In genomic region chr13:51996163-51996562, GRCm38 (mm10) we compare ENCODE assay signal across 30 mouse cellular contexts.
A peak's percentile ranks its signal among the peaks of the same experiment; 100 is the strongest.
DNase-seq lines count a peak whose midpoint lies in the region; ATAC-seq and TF ChIP-seq lines count a peak whose summit lies in the region.
"Had no signal": no experiment of that assay in that cellular context is flagged by ENCODE, and none has a peak within 500 bp of the region (broad histone marks: within the 10 kb centered on the region; RNA-seq: fewer than 3 reads in every experiment).

No protein-coding gene starts in this region.

- H3K27ac ChIP-seq in heart, embryonic 10.5 days, result no peak overlapping the region
- no peak overlapping the region for H3K27ac ChIP-seq in midbrain, embryonic 10.5 days (replicated peaks)
- H3K27ac ChIP-seq: embryonic facial prominence, embryonic 10.5 days; embryonic facial prominence, embryonic 15.5 days; forebrain, embryonic 13.5 days; hindbrain, embryonic 14.5 days; kidney, embryonic 15.5 days; layer of hippocampus, adult 2 months; liver, embryonic 13.5 days; midbrain, embryonic 15.5 days had no signal

- TF ChIP-seq CTCF in Patski (IDR thresholded peaks at IDR 0.05), result no peak

- POLR2A ChIA-PET in Patski (lab: Charles Lee), result no interaction called here

- intact Hi-C loops in left cerebral cortex, postnatal 25 days (cut with DNase I), result no loop called here

- H3K36me3 ChIP-seq in heart, embryonic 10.5 days, result no peaks in the 10 kb centered on the region
- H3K36me3 ChIP-seq in splenic B cell, adult 2 months (ENCODE audit: control insufficient read depth, insufficient read depth, low read length, poor library complexity, severe bottlenecking), result no peaks in the 10 kb centered on the region
- no peaks in the 10 kb centered on the region for H3K36me3 ChIP-seq in midbrain, embryonic 10.5 days
- H3K36me3 ChIP-seq: embryonic facial prominence, embryonic 10.5 days; embryonic facial prominence, embryonic 15.5 days; G1E; heart, embryonic 12.5 days; kidney, embryonic 15.5 days; liver, embryonic 13.5 days; midbrain, embryonic 15.5 days had no signal

- in situ Hi-C loops in Patski (cut with MboI; ENCODE audit: low pct_unique_long_range_greater_than_20kb), result no loop called here

- CTCF ChIA-PET in Patski (lab: Charles Lee), result no interaction called here

- H3K4me1 ChIP-seq in heart, embryonic 10.5 days, result peaks cover 23% of the 10 kb centered on the region
- peaks cover 7% of the 10 kb centered on the region; the same call in 1 of the 2 replicates for H3K4me1 ChIP-seq in midbrain, embryonic 10.5 days
- H3K4me1 ChIP-seq: forebrain, embryonic 13.5 days; kidney, embryonic 15.5 days; midbrain, embryonic 15.5 days had no signal

- DNase-seq in heart, adult 8-10 months (ENCODE audit: low spot score), result peak; percentile 8
- no peak for DNase-seq in heart, embryonic 10.5 days (ENCODE audit: low spot score)
- no peak for DNase-seq in Patski (ENCODE audit: low read depth, low spot score)
- peak; percentile 11 for DNase-seq in splenic B cell, adult 2 months (ENCODE audit: low read depth, low spot score)
- DNase-seq in midbrain, embryonic 10.5 days (ENCODE audit: low spot score), result no peak
- DNase-seq in left cerebral cortex, postnatal 25 days (ENCODE audit: low spot score in 2 of 2), result no peak
- no peak for DNase-seq in thymus, postnatal 25 days
- DNase-seq: adrenal gland, postnatal 36 days; B cell, adult 2 months; cerebellum, adult 2 months; cerebellum, postnatal 14 days; gastrocnemius, postnatal 14 days; heart, adult 11 months; kidney, adult 18-20 months; kidney, postnatal 36 days; left cerebral cortex, postnatal 4 days; liver, embryonic 13.5 days; lung, adult 18-20 months; lung, postnatal 10 days; right cerebral cortex, postnatal 4 days had no signal

- no peak overlapping the region for H3K4me3 ChIP-seq in heart, embryonic 10.5 days
- H3K4me3 ChIP-seq in midbrain, embryonic 10.5 days, result no peak overlapping the region
- H3K4me3 ChIP-seq: embryonic facial prominence, embryonic 10.5 days; embryonic facial prominence, embryonic 15.5 days; forebrain, embryonic 13.5 days; heart, embryonic 12.5 days; kidney, embryonic 15.5 days; layer of hippocampus, adult 2 months; liver, embryonic 13.5 days; midbrain, embryonic 15.5 days had no signal

- ATAC-seq in Patski, result peak; percentile 8
- ATAC-seq in megakaryocyte, adult 5-6 weeks (ENCODE audit: poor library complexity, severe bottlenecking), result peak; percentile 84
- ATAC-seq: forebrain, embryonic 13.5 days; midbrain, embryonic 15.5 days had no signal

- no peaks in the 10 kb centered on the region for H3K27me3 ChIP-seq in heart, embryonic 10.5 days (ENCODE audit: insufficient read depth, poor library complexity, severe bottlenecking)
- no peaks in the 10 kb centered on the region for H3K27me3 ChIP-seq in Patski
- no peaks in the 10 kb centered on the region for H3K27me3 ChIP-seq in splenic B cell, adult 2 months (ENCODE audit: control insufficient read depth, insufficient read depth, low read length, poor library complexity, severe bottlenecking)
- no peaks in the 10 kb centered on the region for H3K27me3 ChIP-seq in midbrain, embryonic 10.5 days (ENCODE audit: low read depth, poor library complexity, severe bottlenecking)
- H3K27me3 ChIP-seq: embryonic facial prominence, embryonic 15.5 days; forebrain, embryonic 13.5 days; heart, embryonic 12.5 days; kidney, embryonic 15.5 days; liver, embryonic 13.5 days; midbrain, embryonic 15.5 days had no signal

- 71% methylated on average over 4 of the region's 4 CpGs for WGBS in heart, embryonic 10.5 days
- 85% methylated on average over 4 of the region's 4 CpGs for WGBS in midbrain, embryonic 10.5 days

- no peaks in the 10 kb centered on the region for H3K9me3 ChIP-seq in heart, embryonic 10.5 days
- H3K9me3 ChIP-seq in midbrain, embryonic 10.5 days (replicated peaks), result no peaks in the 10 kb centered on the region
- H3K9me3 ChIP-seq: embryonic facial prominence, embryonic 10.5 days; embryonic facial prominence, embryonic 15.5 days; forebrain, embryonic 13.5 days; G1E; heart, embryonic 12.5 days; kidney, embryonic 15.5 days; midbrain, embryonic 15.5 days had no signal

Comparison
In these comparisons a context has a peak if more than half of its experiments do, and no peak if none do; other contexts are left out.
1. DNase-seq: peak in heart, adult 8-10 months (single experiment) and splenic B cell, adult 2 months (single experiment); none in heart, embryonic 10.5 days (single experiment), Patski (single experiment), midbrain, embryonic 10.5 days (single experiment), left cerebral cortex, postnatal 25 days (0 of 2) and thymus, postnatal 25 days (single experiment).